Mouse (Mus musculus) forebrain, postnatal 0 days (tissue): ENCODE results near the gene Mylpf. TPM values are rescaled to one million over a fixed set of nuclear protein-coding genes. Genes with fewer than 3 reads are reported as not detected.

Experiments used
- ATAC-seq: fragments of 200-750 bp; cut with Nextera tagmentation; 2 replicates; pipeline ENCODE4 v1.8.0; 2017; ENCODE audit warnings: mild to moderate bottlenecking, moderate library complexity
- DNase-seq: peaks from one replicate; pipeline ENCODE4 v3.0.0-alpha.2; 2015
- H3K27ac ChIP-seq: fragments of 300-500 bp; sonication (generic); 2 replicates; pipeline ENCODE4 v1.5.1; 2014; ENCODE audit warnings: low read depth, mild to moderate bottlenecking, antibody characterized with exemption, low read length, moderate library complexity, mixed read lengths
- H3K27me3 ChIP-seq: fragments of 300-500 bp; sonication (generic); 2 replicates; pipeline ENCODE4 v1.6.1; 2014; ENCODE audit warnings: mild to moderate bottlenecking, low read length, mixed read lengths; ENCODE audit not compliant: insufficient read depth
- H3K36me3 ChIP-seq: fragments of 300-500 bp; sonication (generic); 2 replicates; pipeline ENCODE4 v1.6.1; 2014; ENCODE audit warnings: mild to moderate bottlenecking, moderate library complexity; ENCODE audit not compliant: insufficient read depth
- H3K4me1 ChIP-seq: fragments of 300-500 bp; sonication (generic); 2 replicates; pipeline ENCODE4 v1.6.1; 2014; ENCODE audit warnings: antibody characterized with exemption; ENCODE audit not compliant: insufficient read depth
- H3K4me2 ChIP-seq: fragments of 300-500 bp; sonication (generic); 2 replicates; pipeline ENCODE4 v1.6.1; 2014; ENCODE audit warnings: low read depth, mild to moderate bottlenecking, moderate library complexity
- H3K4me3 ChIP-seq: fragments of 300-500 bp; sonication (generic); 2 replicates; pipeline ENCODE4 v1.5.1; 2014; ENCODE audit warnings: low read depth, low read length, mixed read lengths
- H3K9ac ChIP-seq: fragments of 300-500 bp; sonication (generic); 2 replicates; pipeline ENCODE4 v1.6.1; 2014; ENCODE audit warnings: mild to moderate bottlenecking
- H3K9me3 ChIP-seq: fragments of 300-500 bp; sonication (generic); 2 replicates; pipeline ENCODE4 v1.6.1; 2016; ENCODE audit warnings: low read length
- CTCF ChIP-seq: sonication (generic); IDR thresholded peaks from 2 replicates; pipeline ENCODE4 v1.5.1; 2016; ENCODE audit warnings: antibody characterized with exemption, control low read depth, low read depth
- WGBS: fragments of 180-500 bp; shearing (Covaris S2); extraction: QIAGEN DNeasy Blood & Tissue Kit; methylation state at CpG from one replicate; pipeline ENCODE4 v1.1.7; 2014; 5-methylcytosine and 5-hydroxymethylcytosine counted together
- polyA plus RNA-seq: library from polyadenylated mRNA; unstranded; fragments of >200 nt; fragmentation: Nextera tagmentation; extraction: Ambion mirVana; gene quantifications from 2 replicates; pipeline ENCODE4 v1.2.1, GENCODE M21; 2015
- total RNA-seq: library from RNA; depleted of rRNA; stranded (reverse); fragments of >200 nt; gene quantifications from 2 replicates; pipeline ENCODE4 v1.2.3, GENCODE M21; 2014; rRNA removed

Gene Mylpf
- total and polyA plus RNA-seq, 2 experiments from 2014 or later = 0.52 to 3.2 TPM

DNA sequence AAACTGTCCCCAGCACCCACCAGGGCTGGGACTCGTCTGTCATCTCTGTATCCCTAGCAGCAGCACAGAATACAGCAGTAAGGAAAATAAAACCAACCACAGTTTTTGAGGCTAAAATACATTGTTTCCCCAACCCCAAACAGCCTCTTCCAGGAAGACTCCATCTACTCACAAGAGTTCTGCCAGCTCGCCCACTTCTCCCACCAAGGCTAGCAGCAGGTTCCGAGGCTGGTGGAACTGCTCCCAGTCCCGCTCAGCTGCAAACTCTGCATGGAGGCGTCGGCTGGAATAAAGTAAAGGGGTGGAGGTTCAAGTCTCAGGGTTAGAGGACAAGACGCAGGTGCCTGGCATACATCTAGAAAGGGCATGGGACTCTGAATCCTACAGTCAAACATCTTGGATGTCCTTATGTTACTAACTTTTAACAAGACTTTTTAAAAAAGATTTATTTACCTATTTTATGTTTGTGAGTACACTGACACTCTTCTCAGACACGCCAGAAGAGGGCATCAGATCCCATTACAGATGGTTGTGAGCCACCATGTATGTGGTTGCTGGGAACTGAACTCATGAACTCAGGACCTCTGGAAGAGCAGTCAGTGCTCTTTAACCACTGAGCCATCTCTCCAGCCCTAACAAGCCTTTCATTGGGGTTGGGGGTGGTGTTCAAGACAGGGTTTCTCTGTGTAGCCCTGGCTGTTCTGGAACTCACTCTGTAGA, 50.7 kb downstream of the Mylpf start:
- Histone ChIP-seq H3K4me2 (peak overlapping the region; percentile 78), H3K27me3 (no peaks in the 10 kb centered on the region), H3K4me1 (peaks cover 3% of the 10 kb centered on the region; the same call in 1 of the 2 replicates), H3K9me3 (no peaks in the 10 kb centered on the region), H3K9ac (peak overlapping the region; percentile 58; the same call in 1 of the 2 replicates), H3K36me3 (no peaks in the 10 kb centered on the region), H3K27ac (no peak overlapping the region), H3K4me3 (no peak overlapping the region)
- DNase-seq (no peak), ATAC-seq (no peak)
- 64% methylated on average over 8 of the region's 8 CpGs for WGBS
- TF ChIP-seq CTCF = no peak

DNA sequence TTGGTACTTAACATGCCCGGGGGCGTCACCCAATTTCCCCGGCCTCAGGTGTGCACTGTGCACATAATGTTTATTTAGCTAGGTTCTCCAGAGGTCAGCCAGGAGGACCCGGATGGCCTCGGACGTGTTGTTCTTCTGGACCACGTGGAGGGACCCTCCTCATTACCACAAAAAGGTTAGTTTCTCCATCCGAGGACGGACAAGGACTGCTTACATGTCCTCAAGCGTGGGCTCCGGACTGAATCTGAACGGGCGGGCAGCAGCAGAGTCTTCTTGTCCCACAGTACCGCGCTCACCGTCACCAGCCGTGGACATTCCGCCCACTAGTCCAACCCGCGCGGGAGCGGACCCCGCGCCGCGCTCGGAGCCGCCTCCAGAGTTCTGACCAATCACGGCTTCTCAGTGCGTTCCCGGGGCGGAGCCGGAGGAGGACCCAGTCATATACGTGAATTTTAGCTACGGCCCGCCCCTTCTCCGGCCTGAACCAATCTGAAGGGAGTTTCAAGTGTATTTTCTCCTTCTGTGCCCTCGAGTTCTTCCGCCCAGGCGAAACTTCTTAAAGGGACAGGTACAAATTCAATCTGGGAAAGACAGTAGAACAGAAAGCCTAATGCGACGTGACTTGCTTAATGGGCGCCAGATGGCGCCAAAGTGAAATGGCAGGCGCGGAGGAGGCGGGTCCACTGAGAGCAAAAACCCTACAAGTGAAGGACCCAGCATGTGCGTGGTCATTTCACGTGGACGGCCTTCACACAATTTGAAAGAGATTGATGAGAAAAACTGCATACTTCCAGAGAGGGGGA, 51.8 kb downstream of the Mylpf start, which contains the start of gene Dctpp1:
Gene Dctpp1 (minus strand): TSS at position 401 of the 803 bp plus-strand sequence.
- Histone ChIP-seq H3K27me3 (no peaks in the 10 kb centered on the region), H3K9me3 (no peaks in the 10 kb centered on the region), H3K9ac (peak within 1 kb of the TSS; percentile 58), H3K27ac (peak within 1 kb of the TSS; percentile 35; the same call in 1 of the 2 replicates), H3K36me3 (no peaks in the 10 kb centered on the region), H3K4me2 (peak within 1 kb of the TSS; percentile 78), H3K4me3 (peak within 1 kb of the TSS; percentile 54), H3K4me1 (peaks cover 3% of the 10 kb centered on the region; the same call in 1 of the 2 replicates)
- DNase-seq (peak; percentile 98), ATAC-seq (peak; percentile 99)
- peak; percentile 82 for TF ChIP-seq CTCF
- 1% methylated on average over 50 of the region's 50 CpGs for WGBS

DNA sequence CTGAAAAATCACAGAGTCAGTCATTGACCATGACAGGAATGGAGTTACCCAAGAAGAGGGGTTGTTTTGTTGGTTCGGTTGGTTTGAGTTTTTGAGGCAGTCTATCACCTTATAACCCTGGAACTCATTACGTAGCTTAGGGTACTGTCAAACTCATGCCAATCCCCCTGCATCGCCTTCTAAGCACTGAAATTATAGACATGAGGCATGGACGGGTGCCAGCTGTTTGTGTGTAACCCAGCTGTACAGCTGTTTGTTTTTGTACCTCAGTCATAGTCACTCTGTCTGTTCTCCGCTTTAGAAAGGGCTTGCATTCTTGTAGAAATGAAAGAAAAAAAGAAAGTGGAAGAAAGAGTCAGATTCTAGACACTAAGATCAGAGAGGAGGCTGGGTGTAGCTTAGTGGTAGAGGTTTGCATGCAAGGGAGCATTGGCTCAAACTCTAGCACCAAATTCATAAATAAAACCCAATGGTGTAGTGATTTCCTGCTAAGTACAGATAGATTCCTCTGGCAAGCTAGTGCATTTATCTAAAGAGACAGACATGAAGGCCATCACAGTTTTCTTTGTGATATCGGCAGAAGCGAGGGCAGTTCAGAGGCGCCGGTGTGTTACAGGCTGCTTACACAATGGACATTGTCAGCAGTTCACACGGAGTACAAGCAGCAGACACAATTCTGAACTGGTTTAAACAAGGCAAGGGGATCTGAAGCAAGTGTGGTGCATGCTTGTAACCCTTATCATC, 53.7 kb downstream of the Mylpf start:
- Histone ChIP-seq H3K9ac (no peak overlapping the region), H3K36me3 (no peaks in the 10 kb centered on the region), H3K4me1 (peaks cover 3% of the 10 kb centered on the region; the same call in 1 of the 2 replicates), H3K9me3 (no peaks in the 10 kb centered on the region), H3K4me3 (no peak overlapping the region), H3K27ac (no peak overlapping the region), H3K4me2 (no peak overlapping the region), H3K27me3 (no peaks in the 10 kb centered on the region)
- no peak for TF ChIP-seq CTCF
- ATAC-seq (no peak), DNase-seq (no peak)
- WGBS = 81% methylated on average over 10 of the region's 10 CpGs

DNA sequence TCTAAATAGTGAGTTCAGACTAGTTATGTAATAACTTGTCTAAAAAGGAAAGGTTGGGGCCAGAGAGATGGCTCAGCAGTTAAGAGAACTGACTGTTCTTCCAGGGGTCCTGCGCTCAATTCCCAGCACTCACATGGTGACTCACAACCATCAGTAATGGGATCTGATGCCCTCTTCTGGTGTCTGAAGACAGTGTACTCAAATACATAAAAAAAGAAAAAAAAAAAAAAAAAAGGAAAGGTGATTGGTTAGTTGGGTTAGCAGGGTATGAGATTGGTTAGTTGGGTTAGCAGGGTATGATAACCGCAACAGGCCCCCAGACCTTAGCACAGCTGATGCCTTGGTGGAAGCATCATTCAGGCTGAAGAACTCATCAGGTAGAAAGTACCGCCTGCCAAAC, 54.8 kb downstream of the Mylpf start:
- H3K9me3 ChIP-seq = 0 out of 2 replicates have a peak, but pooled peaks cover 3% of the 10 kb centered on the region
- 91% methylated on average over 3 of the region's 3 CpGs for WGBS
- ATAC-seq = no peak
- H3K9ac ChIP-seq = no peak overlapping the region
- H3K4me2 ChIP-seq = no peak overlapping the region
- no peak for TF ChIP-seq CTCF
- DNase-seq = no peak
- H3K27me3 ChIP-seq = no peaks in the 10 kb centered on the region
- H3K4me3 ChIP-seq = no peak overlapping the region
- H3K4me1 ChIP-seq = peaks cover 3% of the 10 kb centered on the region; the same call in 1 of the 2 replicates
- H3K27ac ChIP-seq = no peak overlapping the region
- H3K36me3 ChIP-seq = 0 out of 2 replicates have a peak, but pooled peaks cover 3% of the 10 kb centered on the region

Other genes with a start within 250 kb of the Mylpf start
- gene Cdipt, start 233.0 kb upstream of the Mylpf start, total RNA-seq = 120 and 158 TPM in 2 replicates
- gene Cdipt, start 233.0 kb upstream of the Mylpf start, polyA plus RNA-seq = 134 and 137 TPM in 2 replicates
- gene Cdiptos, start 232.8 kb upstream of the Mylpf start, total RNA-seq = not detected in 2 replicates
- gene Cdiptos, start 232.8 kb upstream of the Mylpf start, polyA plus RNA-seq = 0.53 and 0.62 TPM in 2 replicates
- 4.8 and 6.9 TPM in 2 replicates for gene Mvp, start 194.3 kb upstream of the Mylpf start, total RNA-seq
- gene Mvp, start 194.3 kb upstream of the Mylpf start, polyA plus RNA-seq = 3.3 and 3.4 TPM in 2 replicates
- 3.8 TPM in 1 of 2 replicates, not detected in the other for gene Pagr1b, start 192.4 kb upstream of the Mylpf start, total RNA-seq
- gene Pagr1b, start 192.4 kb upstream of the Mylpf start, polyA plus RNA-seq = 1.0 TPM in 1 of 2 replicates, not detected in the other
- gene Pagr1a, start 191.5 kb upstream of the Mylpf start, total RNA-seq = 19.2 and 21.9 TPM in 2 replicates
- 18.1 and 31.6 TPM in 2 replicates for gene Pagr1a, start 191.5 kb upstream of the Mylpf start, polyA plus RNA-seq
- gene Gm42742, start 187.8 kb upstream of the Mylpf start, total RNA-seq = 49.1 and 53.6 TPM in 2 replicates
- gene Gm42742, start 187.8 kb upstream of the Mylpf start, polyA plus RNA-seq = 36.7 and 42.2 TPM in 2 replicates
- gene Prrt2, start 187.7 kb upstream of the Mylpf start, total RNA-seq = 68.2 and 77.8 TPM in 2 replicates
- gene Prrt2, start 187.7 kb upstream of the Mylpf start, polyA plus RNA-seq = 84.1 and 84.3 TPM in 2 replicates
- gene Maz, start 181.9 kb upstream of the Mylpf start, total RNA-seq = 176 and 200 TPM in 2 replicates
- gene Maz, start 181.9 kb upstream of the Mylpf start, polyA plus RNA-seq = 69.5 and 73.9 TPM in 2 replicates
- gene Kif22, start 166.4 kb upstream of the Mylpf start, total RNA-seq = 6.2 and 6.5 TPM in 2 replicates
- 16.6 and 17.3 TPM in 2 replicates for gene Kif22, start 166.4 kb upstream of the Mylpf start, polyA plus RNA-seq
- not detected in 2 replicates for gene Zg16, start 121.6 kb upstream of the Mylpf start, total RNA-seq
- gene Zg16, start 121.6 kb upstream of the Mylpf start, polyA plus RNA-seq = not detected in 2 replicates
- 1.4 and 1.5 TPM in 2 replicates for gene AI467606, start 117.5 kb upstream of the Mylpf start, total RNA-seq
- 1.1 and 1.3 TPM in 2 replicates for gene AI467606, start 117.5 kb upstream of the Mylpf start, polyA plus RNA-seq
- 0.54 and 0.90 TPM in 2 replicates for gene Qprt, start 86.7 kb upstream of the Mylpf start, total RNA-seq
- gene Qprt, start 86.7 kb upstream of the Mylpf start, polyA plus RNA-seq = 0.84 and 1.2 TPM in 2 replicates
- 0.14 and 0.15 TPM in 2 replicates for gene Spn, start 71.1 kb upstream of the Mylpf start, total RNA-seq
- 0.10 TPM in 1 of 2 replicates, not detected in the other for gene Spn, start 71.1 kb upstream of the Mylpf start, polyA plus RNA-seq
- 89.9 and 131 TPM in 2 replicates for gene Cd2bp2, start 12.8 kb upstream of the Mylpf start, total RNA-seq
- 55.0 and 67.5 TPM in 2 replicates for gene Cd2bp2, start 12.8 kb upstream of the Mylpf start, polyA plus RNA-seq
- 63.8 and 68.7 TPM in 2 replicates for gene Tbc1d10b, start 422 bp upstream of the Mylpf start, total RNA-seq
- gene Tbc1d10b, start 422 bp upstream of the Mylpf start, polyA plus RNA-seq = 18.1 and 24.8 TPM in 2 replicates
- 34.3 and 46.6 TPM in 2 replicates for gene Zfp553, start 24.2 kb downstream of the Mylpf start, total RNA-seq
- gene Zfp553, start 24.2 kb downstream of the Mylpf start, polyA plus RNA-seq = 29.8 and 35.9 TPM in 2 replicates
- 6.5 and 8.0 TPM in 2 replicates for gene Sept1, start 24.2 kb downstream of the Mylpf start, total RNA-seq
- 5.6 and 6.7 TPM in 2 replicates for gene Sept1, start 24.2 kb downstream of the Mylpf start, polyA plus RNA-seq
- gene Zfp771, start 35.4 kb downstream of the Mylpf start, total RNA-seq = 65.2 and 65.7 TPM in 2 replicates
- gene Zfp771, start 35.4 kb downstream of the Mylpf start, polyA plus RNA-seq = 75.1 and 75.9 TPM in 2 replicates
- 90.8 and 122 TPM in 2 replicates for gene Dctpp1, start 51.8 kb downstream of the Mylpf start, total RNA-seq
- 138 and 183 TPM in 2 replicates for gene Dctpp1, start 51.8 kb downstream of the Mylpf start, polyA plus RNA-seq
- 73.0 and 78.0 TPM in 2 replicates for gene Sephs2, start 65.2 kb downstream of the Mylpf start, total RNA-seq
- 82.4 and 83.5 TPM in 2 replicates for gene Sephs2, start 65.2 kb downstream of the Mylpf start, polyA plus RNA-seq
- 0.62 and 0.76 TPM in 2 replicates for gene Itgal, start 87.4 kb downstream of the Mylpf start, total RNA-seq
- 0.56 and 0.59 TPM in 2 replicates for gene Itgal, start 87.4 kb downstream of the Mylpf start, polyA plus RNA-seq
- 29.5 and 31.7 TPM in 2 replicates for gene Zfp768, start 136.7 kb downstream of the Mylpf start, total RNA-seq
- gene Zfp768, start 136.7 kb downstream of the Mylpf start, polyA plus RNA-seq = 9.8 and 10.0 TPM in 2 replicates
- gene Zfp747, start 167.2 kb downstream of the Mylpf start, total RNA-seq = 8.5 and 9.2 TPM in 2 replicates
- 2.9 and 4.7 TPM in 2 replicates for gene Zfp747, start 167.2 kb downstream of the Mylpf start, polyA plus RNA-seq
- gene 9130019O22Rik, start 178.3 kb downstream of the Mylpf start, total RNA-seq = 3.2 and 4.6 TPM in 2 replicates
- 0.89 and 1.3 TPM in 2 replicates for gene 9130019O22Rik, start 178.3 kb downstream of the Mylpf start, polyA plus RNA-seq
- 10.2 and 13.5 TPM in 2 replicates for gene E430018J23Rik, start 184.7 kb downstream of the Mylpf start, total RNA-seq
- 1.7 and 2.4 TPM in 2 replicates for gene E430018J23Rik, start 184.7 kb downstream of the Mylpf start, polyA plus RNA-seq
- 5.9 and 7.2 TPM in 2 replicates for gene Zfp764, start 197.9 kb downstream of the Mylpf start, total RNA-seq
- gene Zfp764, start 197.9 kb downstream of the Mylpf start, polyA plus RNA-seq = 1.7 and 3.2 TPM in 2 replicates
- 18.3 and 20.8 TPM in 2 replicates for gene Zfp688, start 213.2 kb downstream of the Mylpf start, total RNA-seq
- 32.0 and 34.0 TPM in 2 replicates for gene Zfp688, start 213.2 kb downstream of the Mylpf start, polyA plus RNA-seq
- gene Zfp689, start 240.3 kb downstream of the Mylpf start, total RNA-seq = 10.0 and 11.5 TPM in 2 replicates
- gene Zfp689, start 240.3 kb downstream of the Mylpf start, polyA plus RNA-seq = 6.7 and 9.0 TPM in 2 replicates